Mouse (Mus musculus) 3T3-L1 (cell line): ENCODE measurements around the gene Slc28a1.
"Not testable (repeated sequence)": the region's sequence is repeated elsewhere in the genome, so short reads cannot be mapped to it uniquely, and the experiment has no call there.

Experiments
- DNase-seq: peaks from one replicate; pipeline ENCODE4 v3.0.0-alpha.2; 2015; ENCODE audit warnings: low read depth, low spot score

Gene Slc28a1

DNA sequence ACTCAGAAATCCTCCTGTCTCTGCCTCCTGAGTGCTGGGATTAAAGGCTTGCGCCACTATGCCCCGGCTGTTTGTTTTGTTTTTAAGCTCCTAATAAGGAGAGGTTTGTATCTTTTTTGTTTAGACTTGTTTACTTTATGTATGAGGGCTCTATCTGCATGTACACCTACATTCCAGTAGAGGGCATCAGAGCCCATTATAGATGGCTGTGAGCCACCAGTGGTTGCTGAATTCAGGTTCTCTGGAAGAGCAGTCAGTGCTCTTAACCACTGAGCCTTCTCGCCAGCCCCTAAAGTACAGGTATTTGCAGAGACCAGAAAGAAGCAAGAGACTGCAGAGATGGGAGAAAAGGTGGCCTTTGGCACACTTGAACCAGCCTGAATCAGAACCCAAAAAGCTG, 52.5 kb downstream of the Slc28a1 start:
- peak; percentile 77 for DNase-seq

DNA sequence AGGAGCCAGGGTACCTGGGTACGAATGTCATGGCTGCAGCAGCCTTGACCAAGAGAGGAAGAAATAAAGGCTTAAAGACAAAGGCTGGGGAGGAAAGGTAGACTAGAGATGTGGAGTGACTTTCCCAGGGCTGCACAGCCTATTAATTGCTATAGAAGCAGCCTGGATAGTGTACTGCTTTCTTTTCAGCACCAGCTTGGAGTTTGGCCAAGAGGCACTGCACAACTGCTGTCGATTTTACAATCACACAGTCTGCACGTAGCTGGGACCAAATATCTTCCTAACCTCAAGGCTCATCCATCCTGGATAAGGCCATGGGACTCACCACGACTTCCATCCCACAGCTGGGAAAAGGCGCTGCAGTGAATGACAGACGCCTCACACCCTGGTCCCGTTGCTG, 54.8 kb downstream of the Slc28a1 start:
- peak; percentile 39 for DNase-seq

DNA sequence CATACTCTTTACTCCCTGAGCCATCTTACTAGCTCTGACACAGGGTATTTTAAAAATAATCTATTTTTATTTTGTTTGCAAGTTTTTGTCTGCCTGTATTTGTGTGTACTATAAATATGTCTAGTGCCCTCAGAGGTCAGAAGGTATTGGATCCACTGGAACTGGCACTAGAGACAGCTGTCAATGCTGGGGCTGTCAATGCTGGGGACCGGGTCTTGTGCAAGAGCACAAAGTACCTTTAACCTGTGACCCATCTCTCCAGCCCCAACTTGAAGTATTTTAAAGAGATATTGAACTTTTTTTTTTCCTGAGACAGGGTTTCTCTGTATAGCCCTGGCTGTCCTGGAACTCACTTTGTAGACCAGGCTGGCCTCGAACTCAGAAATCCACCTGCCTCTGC, 59.3 kb downstream of the Slc28a1 start:
- no peak for DNase-seq

DNA sequence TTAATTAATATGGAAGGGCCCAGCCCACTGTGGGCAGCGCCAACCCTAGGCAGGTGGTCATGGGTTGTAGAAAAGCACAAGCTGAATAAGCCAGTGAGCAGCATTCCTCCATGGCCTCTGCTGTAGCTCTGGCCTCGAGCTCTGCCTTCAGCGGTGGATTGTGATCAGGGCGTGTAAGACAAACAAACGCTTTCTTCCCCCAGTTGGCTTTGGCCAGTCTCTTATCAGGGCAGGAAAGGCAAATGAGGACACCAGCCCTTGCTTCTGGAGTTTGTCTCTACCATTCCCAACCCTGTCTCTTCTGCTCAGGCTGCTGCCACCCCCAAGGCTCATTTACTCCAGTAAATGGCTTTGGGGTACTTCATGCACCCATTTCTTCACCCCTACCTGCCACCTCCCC, 60.1 kb downstream of the Slc28a1 start:
- no peak for DNase-seq

DNA sequence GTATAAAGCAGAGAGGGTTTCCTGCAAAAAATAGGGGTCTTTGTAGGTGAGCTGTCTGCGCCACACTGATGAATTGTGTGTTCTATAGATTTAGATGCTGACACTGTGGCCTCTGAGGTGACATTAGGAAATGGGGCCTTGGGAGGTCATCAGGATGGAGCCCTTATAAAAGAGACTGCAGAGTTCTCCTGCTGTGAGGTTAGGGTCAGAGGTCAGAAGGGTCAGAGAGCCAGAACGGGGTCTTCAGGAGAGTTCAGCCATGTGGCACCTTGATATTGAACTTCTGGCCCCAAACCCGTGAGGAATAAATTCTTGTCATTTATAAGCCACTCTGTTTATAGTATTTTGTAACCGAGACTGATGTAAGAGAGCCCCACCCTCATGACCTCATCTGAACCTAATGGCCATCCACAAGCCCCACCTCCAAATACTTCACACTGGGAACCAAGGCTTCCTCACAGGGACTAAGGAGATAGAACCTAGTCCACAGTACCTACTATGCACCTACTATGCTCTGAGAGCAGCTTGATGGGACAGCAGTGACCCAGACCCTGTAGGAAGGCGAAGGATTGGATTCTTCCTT, 61.7 kb downstream of the Slc28a1 start:
- peak; percentile 20 for DNase-seq

DNA sequence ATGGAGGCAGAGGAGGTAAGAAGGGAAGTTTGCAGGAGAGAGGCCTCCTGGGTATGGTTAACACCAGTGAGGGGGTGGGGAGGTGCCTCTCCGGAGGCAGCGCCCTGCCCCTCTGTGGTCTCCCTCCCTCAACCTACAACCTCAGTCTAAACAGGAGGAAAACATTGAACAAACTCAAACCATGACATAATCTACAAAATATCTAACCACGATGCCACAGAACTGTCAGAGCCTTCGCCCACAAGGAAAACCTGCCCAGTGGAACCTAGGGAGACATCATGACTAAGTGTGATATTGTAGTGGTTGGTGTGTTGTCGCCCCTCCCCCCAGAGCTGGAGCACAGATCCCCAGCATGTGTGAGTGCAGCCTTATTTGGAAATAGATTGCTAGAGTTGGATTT, 64.9 kb downstream of the Slc28a1 start:
- DNase-seq = peak; percentile 96

DNA sequence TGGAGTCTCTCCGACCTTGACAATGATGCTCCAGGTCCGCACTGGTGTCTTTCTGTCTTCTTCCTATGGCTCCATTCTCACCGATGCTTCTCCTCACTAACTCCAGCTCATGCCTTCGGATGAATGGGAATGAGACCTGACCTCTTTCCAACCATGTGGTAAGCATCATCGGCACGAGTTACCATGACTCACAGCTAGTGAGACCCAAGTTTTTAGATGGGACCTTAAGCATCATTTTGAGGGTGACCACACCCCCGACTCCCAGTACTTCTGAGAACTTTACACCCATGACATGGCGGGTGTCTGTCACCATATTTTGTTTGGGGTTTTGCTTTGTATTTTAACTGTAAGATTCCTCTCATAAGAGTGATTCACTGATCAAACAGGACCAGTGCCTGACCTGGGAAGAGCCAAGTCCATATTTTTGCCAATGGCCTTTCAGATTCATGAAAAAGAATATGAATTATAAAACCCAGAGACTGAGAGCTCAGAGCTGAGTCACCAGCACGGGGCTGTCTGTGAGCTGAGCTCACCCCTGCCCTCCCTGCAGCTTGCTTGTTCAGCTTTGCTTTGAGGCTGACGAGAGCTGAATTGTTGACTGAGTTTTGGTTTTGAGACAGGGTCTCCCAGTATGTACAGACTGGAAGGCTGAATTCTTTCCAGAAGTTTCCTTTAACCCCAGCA, 68.0 kb downstream of the Slc28a1 start:
- DNase-seq = peak; percentile 92

DNA sequence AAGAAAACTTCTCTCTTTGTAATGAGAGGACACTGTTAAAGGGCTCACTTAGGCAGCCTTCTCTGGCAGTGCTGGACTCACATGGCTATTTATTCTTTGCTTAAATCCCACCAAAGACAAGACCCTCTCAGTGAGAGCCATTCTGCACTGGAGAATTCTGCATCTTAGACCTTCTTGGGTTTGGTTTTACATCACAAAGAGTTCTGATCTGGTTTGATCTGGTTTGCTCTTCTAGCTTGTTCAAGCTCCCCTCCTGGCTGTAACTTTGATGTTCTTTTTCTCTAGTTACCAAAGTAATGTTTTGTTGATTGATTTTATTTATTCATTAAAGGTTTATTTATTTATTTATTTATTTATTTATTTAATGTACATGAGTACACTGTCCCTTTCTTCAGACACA, 68.6 kb downstream of the Slc28a1 start:
- no peak for DNase-seq

DNA sequence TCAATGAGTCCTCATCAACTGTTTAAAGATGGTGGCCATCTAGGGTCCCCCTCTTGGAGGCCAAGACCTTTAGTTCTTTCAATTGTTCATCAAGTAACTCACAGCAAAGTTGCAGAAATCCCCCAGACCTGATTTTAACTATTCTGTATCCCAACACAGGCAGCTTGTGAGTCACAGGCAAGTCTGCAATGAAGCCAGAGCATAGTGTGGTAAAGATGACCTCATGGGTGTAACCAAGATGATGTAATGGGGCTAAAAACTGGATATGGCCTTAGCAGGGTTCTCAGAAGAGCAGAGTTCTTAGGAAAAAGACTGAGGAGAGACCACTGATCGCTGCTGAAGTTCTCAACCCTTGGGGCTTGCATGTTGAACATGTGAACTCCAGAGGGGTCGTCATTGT, 69.5 kb downstream of the Slc28a1 start:
- peak; percentile 80 for DNase-seq

DNA sequence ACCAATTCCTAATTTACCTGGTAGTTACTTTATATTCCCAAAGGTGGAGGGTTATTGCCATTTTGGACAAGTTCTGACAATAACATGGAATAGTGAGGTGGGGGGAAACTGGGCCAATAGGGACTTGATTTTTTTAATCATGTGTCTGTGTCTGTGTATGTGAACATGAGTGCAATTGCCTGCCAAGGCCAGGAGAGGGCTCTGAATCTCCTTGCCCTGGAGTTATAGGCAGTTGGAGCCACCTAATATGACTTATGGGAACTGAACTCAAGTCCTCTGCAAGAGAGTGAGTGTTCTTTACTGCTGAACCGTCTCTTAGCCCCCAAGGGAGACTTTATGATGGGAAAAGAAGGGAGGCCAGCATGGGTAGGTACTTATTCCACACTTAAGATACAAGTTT, 70.1 kb downstream of the Slc28a1 start:
- DNase-seq = no peak

DNA sequence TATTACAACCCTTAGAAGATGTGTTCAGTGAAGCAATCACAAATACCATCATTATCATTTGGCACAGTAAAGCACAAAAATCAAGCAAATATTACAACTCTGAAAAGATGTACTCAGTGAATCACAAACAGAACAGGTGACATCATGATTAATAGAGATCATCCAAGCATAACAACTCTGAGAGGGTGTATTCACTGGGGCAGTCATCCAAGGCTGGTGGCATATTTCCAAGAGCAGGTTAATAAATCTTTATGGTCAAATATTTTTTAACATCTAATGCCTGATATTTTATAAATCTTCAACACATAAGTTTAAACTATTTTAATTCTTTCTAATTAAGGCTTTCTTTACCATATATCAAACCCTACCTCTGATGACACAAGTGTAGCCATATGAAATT, 71.4 kb downstream of the Slc28a1 start:
- peak; percentile 36 for DNase-seq

DNA sequence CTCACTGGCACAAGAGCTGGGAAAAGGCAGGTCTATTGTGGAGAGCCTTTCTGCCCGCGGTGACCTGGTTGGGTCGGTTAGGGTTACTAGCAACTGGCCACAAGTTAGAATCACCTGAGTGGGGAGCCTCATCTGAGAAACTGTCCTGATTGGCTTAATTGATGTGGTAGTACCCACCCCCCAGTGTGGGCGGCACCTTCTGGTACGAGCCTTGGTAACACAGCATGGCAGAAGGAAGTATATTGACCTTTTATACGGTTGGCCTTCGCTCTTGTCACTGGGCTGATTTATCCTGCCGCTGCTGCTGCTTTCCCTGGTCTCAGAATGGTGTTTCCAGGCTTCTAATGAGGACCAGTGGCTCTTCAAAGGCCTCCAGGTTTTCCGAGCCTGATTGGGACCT, 74.6 kb downstream of the Slc28a1 start:
- no peak for DNase-seq

DNA sequence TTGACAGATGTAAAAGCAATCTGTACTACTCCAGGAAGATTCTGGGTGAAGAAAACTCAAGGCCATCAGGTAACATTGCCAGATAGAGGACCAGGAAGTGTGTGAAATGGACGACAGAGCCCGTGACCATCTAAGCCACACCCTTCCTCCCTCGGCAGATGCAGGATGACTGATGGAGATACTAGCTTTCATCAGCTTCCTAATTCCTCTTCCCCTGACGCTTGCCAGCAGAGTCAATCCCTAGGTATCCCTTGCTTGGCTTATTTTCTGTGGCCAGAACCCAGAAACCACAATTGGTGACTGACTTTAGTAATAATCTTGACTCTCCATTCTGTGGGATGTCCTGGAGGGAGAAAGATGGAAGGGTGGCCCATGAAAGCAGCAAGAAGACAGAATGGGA, 80.9 kb downstream of the Slc28a1 start:
- DNase-seq = peak; percentile 77

DNA sequence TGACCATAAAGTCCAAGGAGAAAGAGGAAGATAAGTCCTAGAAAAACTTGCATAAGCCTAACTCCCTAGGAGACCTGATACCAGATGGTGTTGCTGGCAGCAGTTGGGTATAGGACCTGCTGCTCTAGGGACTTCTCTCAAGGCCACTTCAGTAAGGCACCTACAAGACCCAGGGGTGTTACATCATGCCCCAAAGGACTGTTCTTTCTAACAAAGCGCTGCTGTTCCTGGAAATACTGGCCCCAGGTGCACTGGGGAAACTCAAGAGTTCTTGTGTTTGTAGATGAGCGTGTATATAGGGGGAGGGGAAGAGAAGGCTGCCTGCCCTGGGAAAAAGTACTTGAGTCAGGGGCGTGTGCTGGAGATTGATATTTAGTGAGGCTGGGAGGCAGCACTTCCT, 82.2 kb downstream of the Slc28a1 start:
- no peak for DNase-seq

DNA sequence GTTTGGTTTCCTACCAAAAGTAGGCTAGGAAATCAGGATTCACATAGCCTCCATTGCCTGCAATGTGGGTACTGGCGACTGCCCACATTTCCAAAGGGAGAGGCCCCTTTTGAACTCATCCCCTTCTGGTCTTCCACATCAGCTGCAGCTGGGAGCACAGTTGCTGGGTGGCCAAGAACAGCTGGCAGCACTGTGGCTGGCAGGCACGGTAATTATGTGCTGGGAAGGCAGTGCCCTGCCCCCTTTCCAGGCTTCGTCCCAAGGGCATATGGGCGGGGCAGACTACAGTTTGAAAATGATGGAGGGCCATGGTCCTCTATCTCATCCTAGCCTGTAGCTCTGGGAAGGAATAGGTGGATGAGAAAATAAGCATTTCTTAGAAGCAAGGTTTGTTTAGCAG, 83.9 kb downstream of the Slc28a1 start:
- DNase-seq = peak; percentile 56

DNA sequence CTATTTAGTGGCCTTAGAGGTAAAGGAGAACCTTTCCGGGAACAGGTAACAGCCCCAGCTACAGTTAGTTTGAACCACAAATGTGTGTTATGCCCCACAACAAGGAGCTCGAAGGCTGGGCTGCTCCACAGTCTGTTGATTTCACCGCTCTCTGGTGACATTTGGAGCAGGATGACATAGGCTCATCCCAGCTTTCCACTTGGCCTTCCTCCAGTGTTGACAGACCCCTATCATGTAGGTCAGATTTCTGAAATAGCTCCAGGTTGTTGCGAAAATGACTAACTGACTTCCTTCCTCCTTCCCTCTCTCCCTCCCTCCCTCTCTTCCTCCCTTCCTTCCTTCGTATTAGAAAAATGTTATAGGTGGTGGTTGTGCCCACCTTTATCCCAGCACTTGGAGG, 84.5 kb downstream of the Slc28a1 start:
- peak; percentile 15 for DNase-seq

DNA sequence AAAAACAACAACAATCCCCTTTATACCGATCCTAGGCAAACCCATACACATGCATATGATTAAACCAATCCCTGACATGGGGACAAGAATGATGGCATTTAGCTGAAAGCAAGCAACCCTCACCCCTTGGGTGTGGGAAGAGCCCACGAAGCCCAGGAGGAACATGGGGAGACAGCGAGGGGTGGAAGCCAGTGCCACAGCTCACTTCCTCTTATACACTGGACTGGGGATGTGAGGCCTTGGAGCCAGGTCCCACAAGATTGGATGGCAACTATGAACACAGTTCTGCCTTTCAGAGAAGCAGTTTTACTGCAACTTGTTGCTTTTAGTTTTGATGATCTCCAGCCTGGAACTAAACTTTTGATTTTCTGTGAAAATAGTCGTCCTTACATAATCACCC, 85.2 kb downstream of the Slc28a1 start:
- no peak for DNase-seq

DNA sequence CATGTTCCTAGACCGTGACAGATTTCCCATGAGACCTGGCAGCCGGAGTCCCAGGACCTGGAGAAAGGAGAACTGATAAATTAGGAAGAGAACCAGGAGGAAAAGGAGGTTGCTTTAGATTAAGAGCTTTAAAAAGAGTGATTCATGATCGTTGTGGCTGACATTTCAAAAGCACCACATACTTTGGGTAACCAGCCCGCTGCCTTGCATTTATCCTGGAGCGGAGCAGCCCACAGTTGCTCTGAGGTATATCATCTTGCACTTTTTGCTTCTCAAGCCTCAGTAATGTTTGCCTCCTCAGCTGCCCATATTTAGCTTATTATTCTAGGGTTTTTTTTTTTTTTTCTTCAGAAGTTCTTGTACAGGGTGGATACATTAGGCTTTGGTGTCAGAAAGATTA, 87.8 kb downstream of the Slc28a1 start:
- DNase-seq = peak; percentile 30

DNA sequence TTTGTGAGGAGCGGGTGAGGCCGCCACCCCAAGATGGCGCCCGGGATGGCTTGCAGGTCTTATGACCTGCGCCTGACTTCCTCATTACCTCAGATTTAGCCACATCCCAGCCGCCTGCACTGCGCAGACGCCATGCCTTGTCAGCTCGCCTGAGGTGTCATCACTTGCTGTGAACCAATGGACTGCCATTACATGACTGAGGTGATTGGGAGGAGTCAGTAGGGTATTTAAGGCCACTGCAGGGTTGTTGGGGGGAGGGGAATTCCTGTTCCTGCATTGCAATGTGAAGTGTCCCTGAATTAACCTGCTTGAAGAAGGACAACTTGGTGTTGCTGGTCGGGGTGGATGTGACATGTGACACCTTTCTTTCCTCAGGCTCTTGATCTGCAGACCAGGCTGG, 89.0 kb downstream of the Slc28a1 start:
- DNase-seq = not testable (repeated sequence)

DNA sequence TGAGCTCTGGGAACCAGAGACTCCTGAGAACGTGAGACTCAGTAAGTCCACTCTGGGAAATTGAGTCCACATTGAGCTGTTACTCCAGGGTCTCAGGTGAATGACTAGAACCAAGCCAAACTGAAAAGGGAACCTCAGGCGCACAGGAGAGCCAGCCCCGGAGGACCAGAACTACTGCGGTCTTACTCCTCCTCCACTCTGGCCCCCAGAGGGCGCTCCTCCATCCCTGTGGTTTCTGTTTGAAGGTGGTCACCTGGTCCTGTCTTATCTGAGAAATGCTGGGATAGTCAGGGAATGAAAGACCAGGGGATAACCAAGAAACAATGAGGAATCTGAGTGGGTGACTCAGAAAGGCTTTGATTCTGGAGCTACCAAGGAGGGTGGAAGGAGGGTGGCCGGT, 94.3 kb downstream of the Slc28a1 start:
- DNase-seq = peak; percentile 43

DNA sequence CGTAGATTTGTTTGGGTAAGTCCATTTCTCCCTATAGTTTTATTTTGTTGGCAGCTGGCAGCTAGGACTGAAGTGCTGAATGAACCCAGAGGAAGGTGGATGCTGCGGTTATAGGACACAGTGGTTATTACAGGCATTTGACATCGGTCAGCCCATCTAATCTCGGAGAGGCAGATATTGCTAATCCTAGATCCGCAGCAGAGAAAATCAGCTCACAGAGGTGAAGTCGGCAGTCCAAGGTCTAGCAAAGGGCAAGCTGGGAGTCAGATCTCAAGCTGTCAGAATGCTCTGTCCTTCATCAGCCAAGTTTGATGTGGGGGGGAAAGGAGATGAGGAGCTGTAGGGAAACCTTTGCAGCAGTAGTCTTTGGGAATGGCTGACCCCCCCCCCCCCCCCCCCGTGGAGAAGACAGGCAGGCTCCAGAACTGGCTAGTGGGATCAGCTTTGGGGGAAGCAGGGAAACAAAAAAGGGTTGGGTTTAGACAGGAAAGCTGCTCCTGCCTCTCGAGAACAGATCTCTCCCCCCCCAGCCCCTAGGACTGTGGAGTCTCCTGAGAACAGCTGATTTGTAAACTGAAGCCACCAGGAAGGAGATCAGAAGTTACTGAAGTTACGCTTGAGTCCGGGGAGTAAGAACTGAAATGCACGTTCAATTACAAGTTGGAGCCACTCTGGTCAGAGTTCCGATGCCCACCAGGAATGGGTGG, 95.5 kb downstream of the Slc28a1 start:
- no peak for DNase-seq

DNA sequence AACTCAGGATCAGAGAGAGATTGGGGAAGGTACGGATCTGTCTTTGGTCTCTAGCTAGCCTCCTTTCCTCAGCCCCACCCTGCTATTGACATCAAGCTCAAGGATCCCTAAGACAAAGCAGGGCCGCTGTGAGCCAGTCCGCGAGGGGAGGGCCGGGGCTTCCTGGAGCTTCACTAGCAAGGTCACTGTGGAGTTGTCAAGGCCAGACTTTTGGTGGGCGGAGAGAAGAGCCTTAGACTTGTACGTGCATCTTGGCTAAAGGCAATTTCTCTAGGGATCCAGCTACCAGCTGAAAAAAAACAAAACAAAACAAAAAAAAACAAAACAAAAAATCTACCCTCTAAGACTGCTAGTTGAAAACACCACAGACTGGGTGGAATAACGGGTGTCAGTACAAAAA, 97.2 kb downstream of the Slc28a1 start:
- no peak for DNase-seq

DNA sequence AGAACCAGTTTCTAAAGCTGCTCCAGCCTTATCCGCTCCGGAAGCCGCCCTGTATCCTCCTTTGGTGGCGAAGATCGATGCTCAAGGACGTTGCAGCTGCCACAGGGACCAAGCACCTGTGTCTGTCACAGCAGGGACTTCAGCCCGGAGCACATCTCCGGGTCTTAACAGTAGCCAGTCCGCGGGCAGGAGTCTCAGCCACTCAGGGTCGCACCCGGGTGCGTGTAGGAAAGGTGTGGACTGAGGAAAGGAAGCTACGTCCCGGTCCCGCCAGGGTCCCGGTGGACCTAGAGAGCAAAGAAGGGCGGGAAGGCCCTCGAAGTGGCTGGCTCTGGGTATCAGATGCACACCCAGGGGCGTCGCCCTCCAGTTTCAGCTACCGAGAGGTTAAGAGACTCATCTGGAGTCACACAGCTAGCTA, 97.7 kb downstream of the Slc28a1 start:
- DNase-seq = no peak
